Mouse (Mus musculus) liver, postnatal 0 days (tissue): ENCODE data around the gene Igfbp2. TPM values are rescaled to one million over a fixed set of nuclear protein-coding genes. Genes with fewer than 3 reads are reported as not detected.

ENCODE experiments used
- ATAC-seq: fragments of 200-750 bp; cut with Nextera tagmentation; 2 replicates; pipeline ENCODE4 v1.8.0; 2017; ENCODE audit warnings: mild to moderate bottlenecking, moderate library complexity
- DNase-seq: peaks from one replicate; pipeline ENCODE4 v3.0.0-alpha.2; 2016
- H3K27ac ChIP-seq: fragments of 300-500 bp; sonication (generic); 2 replicates; pipeline ENCODE4 v1.5.1; 2014; ENCODE audit warnings: antibody characterized with exemption, moderate library complexity, mild to moderate bottlenecking, low read depth
- H3K27me3 ChIP-seq: fragments of 300-500 bp; sonication (generic); 2 replicates; pipeline ENCODE4 v1.6.1; 2014; ENCODE audit warnings: low read length, control low read depth, mixed read lengths; ENCODE audit not compliant: insufficient read depth
- H3K36me3 ChIP-seq: fragments of 300-500 bp; sonication (generic); replicated peaks from 2 replicates; pipeline ENCODE4 v1.6.1; 2014; ENCODE audit warnings: mild to moderate bottlenecking, control low read depth, low read length, moderate library complexity, mixed read lengths; ENCODE audit not compliant: insufficient read depth
- H3K4me1 ChIP-seq: fragments of 300-500 bp; sonication (generic); 2 replicates; pipeline ENCODE4 v1.6.1; 2014; ENCODE audit warnings: antibody characterized with exemption, mild to moderate bottlenecking, control low read depth; ENCODE audit not compliant: insufficient read depth
- H3K4me2 ChIP-seq: fragments of 300-500 bp; sonication (generic); 2 replicates; pipeline ENCODE4 v1.6.1; 2014; ENCODE audit warnings: low read depth, mild to moderate bottlenecking, low read length, moderate library complexity, mixed read lengths
- H3K4me3 ChIP-seq: fragments of 300-500 bp; sonication (generic); 2 replicates; pipeline ENCODE4 v1.5.1; 2014; ENCODE audit warnings: low read depth, low read length
- H3K9ac ChIP-seq: fragments of 300-500 bp; sonication (generic); replicated peaks from 2 replicates; pipeline ENCODE4 v1.6.1; 2014; ENCODE audit warnings: mild to moderate bottlenecking, moderate library complexity
- H3K9me3 ChIP-seq: fragments of 300-500 bp; sonication (generic); 2 replicates; pipeline ENCODE4 v1.6.1; 2016; ENCODE audit warnings: mild to moderate bottlenecking, control low read depth, low read length, mixed read lengths
- CTCF ChIP-seq: sonication (generic); IDR thresholded peaks from 2 replicates; pipeline ENCODE4 v1.5.1; 2016; ENCODE audit warnings: antibody characterized with exemption, low read depth
- EP300 ChIP-seq: IDR thresholded peaks from 2 replicates; pipeline ENCODE4 v1.6.1; 2016; ENCODE audit warnings: antibody characterized with exemption, low read depth, mild to moderate bottlenecking
- WGBS: fragments of 180-500 bp; shearing (Covaris S2); extraction: QIAGEN DNeasy Blood & Tissue Kit; methylation state at CpG from one replicate; pipeline ENCODE4 v1.1.7; 2014; ENCODE audit not compliant: insufficient replicate concordance; 5-methylcytosine and 5-hydroxymethylcytosine counted together
- polyA plus RNA-seq: library from polyadenylated mRNA; unstranded; fragments of >200 nt; fragmentation: Nextera tagmentation; extraction: Ambion mirVana; gene quantifications from 2 replicates; pipeline ENCODE4 v1.2.1, GENCODE M21; 2015

The Igfbp2 gene
- polyA plus RNA-seq: 3,364 and 3,428 TPM in 2 replicates

GRCm38 (mm10) chr1:72823751-72824706, at the start of gene Igfbp2:
TSS of gene Igfbp2 (plus strand) at chr1:72824503.
- WGBS: 2% methylated on average over 31 of the region's 58 CpGs
- DNase-seq (peak; percentile 77), ATAC-seq (peak; percentile 86)
- Histone ChIP-seq H3K4me1 (peaks cover 5% of the 10 kb centered on the region; the same call in 1 of the 2 replicates), H3K4me2 (peak within 1 kb of the TSS; percentile 66), H3K27me3 (peaks cover 20% of the 10 kb centered on the region), H3K27ac (peak within 1 kb of the TSS; percentile 79), H3K9me3 (no peaks in the 10 kb centered on the region), H3K36me3 (no peaks in the 10 kb centered on the region), H3K4me3 (peak within 1 kb of the TSS; percentile 61), H3K9ac (peak within 1 kb of the TSS; percentile 80)
- TF ChIP-seq CTCF (no peak), EP300 (no peak)

- TF ChIP-seq CTCF: no peak
- H3K4me2 ChIP-seq: no peak overlapping the region
- DNase-seq: no peak
- H3K27ac ChIP-seq: no peak overlapping the region
- no peak overlapping the region for H3K4me3 ChIP-seq
- no peaks in the 10 kb centered on the region for H3K36me3 ChIP-seq
- ATAC-seq: no peak
- WGBS: 38% methylated on average over 6 of the region's 6 CpGs
- H3K9ac ChIP-seq: no peak overlapping the region
- no peaks in the 10 kb centered on the region for H3K27me3 ChIP-seq
- no peaks in the 10 kb centered on the region for H3K4me1 ChIP-seq
- no peaks in the 10 kb centered on the region for H3K9me3 ChIP-seq
Observed at GRCm38 (mm10) chr1:72778789-72779188, 45.5 kb upstream of the Igfbp2 start.

GRCm38 (mm10) chr1:72780720-72781119, 43.6 kb upstream of the Igfbp2 start:
- TF ChIP-seq EP300: no peak
- no peak for TF ChIP-seq CTCF
- H3K27me3 ChIP-seq: no peaks in the 10 kb centered on the region
- no peaks in the 10 kb centered on the region for H3K9me3 ChIP-seq
- H3K9ac ChIP-seq: no peak overlapping the region
- no peak for ATAC-seq
- H3K4me3 ChIP-seq: no peak overlapping the region
- no peak overlapping the region for H3K27ac ChIP-seq
- 74% methylated on average over 7 of the region's 7 CpGs for WGBS
- H3K36me3 ChIP-seq: no peaks in the 10 kb centered on the region
- H3K4me2 ChIP-seq: no peak overlapping the region
- no peak for DNase-seq
- no peaks in the 10 kb centered on the region for H3K4me1 ChIP-seq

- Histone ChIP-seq H3K4me1 (no peaks in the 10 kb centered on the region), H3K27ac (no peak overlapping the region), H3K36me3 (no peaks in the 10 kb centered on the region), H3K4me3 (no peak overlapping the region), H3K9me3 (no peaks in the 10 kb centered on the region; the same call in 1 of the 2 replicates), H3K27me3 (no peaks in the 10 kb centered on the region), H3K4me2 (no peak overlapping the region), H3K9ac (no peak overlapping the region)
- WGBS: 18% methylated on average over 2 of the region's 2 CpGs
- no peak for DNase-seq
- TF ChIP-seq CTCF (no peak), EP300 (no peak)
- no peak for ATAC-seq
Observed at GRCm38 (mm10) chr1:72783341-72783740, 41.0 kb upstream of the Igfbp2 start.

GRCm38 (mm10) chr1:72784018-72784417, 40.3 kb upstream of the Igfbp2 start:
- H3K4me2 ChIP-seq: no peak overlapping the region
- H3K4me1 ChIP-seq: no peaks in the 10 kb centered on the region
- H3K4me3 ChIP-seq: no peak overlapping the region
- H3K9me3 ChIP-seq: no peaks in the 10 kb centered on the region; the same call in 1 of the 2 replicates
- no peak for TF ChIP-seq EP300
- no peak for TF ChIP-seq CTCF
- no peaks in the 10 kb centered on the region for H3K27me3 ChIP-seq
- ATAC-seq: no peak
- no peak for DNase-seq
- no peak overlapping the region for H3K27ac ChIP-seq
- 44% methylated on average over 7 of the region's 7 CpGs for WGBS
- H3K9ac ChIP-seq: no peak overlapping the region
- no peaks in the 10 kb centered on the region for H3K36me3 ChIP-seq

GRCm38 (mm10) chr1:72790670-72791069, 33.6 kb upstream of the Igfbp2 start:
- no peaks in the 10 kb centered on the region for H3K4me1 ChIP-seq
- no peak overlapping the region for H3K9ac ChIP-seq
- WGBS: 33% methylated on average over 3 of the region's 3 CpGs
- H3K27ac ChIP-seq: peak overlapping the region; percentile 68
- no peaks in the 10 kb centered on the region for H3K27me3 ChIP-seq
- no peak overlapping the region for H3K4me3 ChIP-seq
- DNase-seq (no peak), ATAC-seq (peak; percentile 83)
- no peaks in the 10 kb centered on the region for H3K36me3 ChIP-seq
- no peak overlapping the region for H3K4me2 ChIP-seq
- H3K9me3 ChIP-seq: peaks cover 7% of the 10 kb centered on the region; the same call in 1 of the 2 replicates
- TF ChIP-seq EP300: no peak
- TF ChIP-seq CTCF: no peak
